Mouse (Mus musculus): ENCODE data around the gene S100a10.
A peak's percentile ranks its signal among the peaks of the same experiment; 100 is the strongest.
"Not testable (repeated sequence)": the region's sequence is repeated elsewhere in the genome, so short reads cannot be mapped to it uniquely, and the experiment has no call there.

S100a10 gene

GRCm38 (mm10) chr3:93580946-93581345 lies 26.1 kb downstream of the S100a10 start:
- DNase-seq = no peak

GRCm38 (mm10) chr3:93581687-93582086 lies 26.8 kb downstream of the S100a10 start:
- no peak for DNase-seq

- DNase-seq = no peak
Measured at GRCm38 (mm10) chr3:93583056-93583455, 28.2 kb downstream of the S100a10 start.

GRCm38 (mm10) chr3:93589629-93590028 lies 34.7 kb downstream of the S100a10 start:
- DNase-seq = peak; percentile 45

GRCm38 (mm10) chr3:93590256-93590655 lies 35.4 kb downstream of the S100a10 start:
- DNase-seq = no peak

DNA sequence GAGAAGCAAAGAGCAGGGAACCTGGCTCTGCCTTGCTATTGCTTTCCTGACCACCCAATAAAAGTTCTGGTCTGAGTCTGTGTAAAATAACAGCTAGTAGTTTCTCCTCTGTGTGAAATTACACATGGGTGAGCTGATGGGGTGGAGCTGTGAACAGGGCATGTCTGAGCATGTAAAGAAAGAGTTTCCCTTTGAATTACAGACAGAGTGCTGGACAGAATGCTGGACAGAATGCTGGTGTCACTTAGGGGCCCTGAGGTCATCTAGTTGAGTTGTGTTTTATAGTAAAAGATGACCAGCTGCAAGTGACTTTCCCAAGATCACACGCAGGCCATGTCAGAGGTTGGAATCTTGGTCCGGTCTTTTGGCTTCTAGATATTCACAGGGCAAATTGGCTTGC lies 37.2 kb downstream of the S100a10 start:
- no peak for DNase-seq

- no peak for DNase-seq
Measured at GRCm38 (mm10) chr3:93592976-93593375, 38.1 kb downstream of the S100a10 start.

- DNase-seq = peak; percentile 69
Measured at GRCm38 (mm10) chr3:93593512-93593911, 38.6 kb downstream of the S100a10 start.

DNA sequence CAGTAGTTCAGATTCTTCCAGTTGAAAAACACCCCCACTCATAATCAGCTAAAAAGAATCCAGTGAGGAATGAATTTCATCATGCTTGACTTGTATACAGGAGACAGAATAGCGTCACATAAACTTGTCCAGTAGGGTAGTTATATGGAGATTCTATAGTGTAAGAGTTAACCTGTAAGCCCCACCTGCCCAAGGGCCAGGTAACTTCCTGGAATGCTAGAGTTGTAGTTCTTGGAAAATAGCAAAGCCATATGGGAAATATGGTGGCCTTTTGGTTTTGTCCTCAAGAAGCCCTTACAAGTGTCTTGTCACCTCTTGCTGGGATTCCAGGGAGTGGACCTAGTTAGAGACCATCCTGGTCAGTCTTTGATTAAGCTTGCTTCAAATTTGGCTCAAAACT lies 41.8 kb downstream of the S100a10 start:
- no peak for DNase-seq

DNA sequence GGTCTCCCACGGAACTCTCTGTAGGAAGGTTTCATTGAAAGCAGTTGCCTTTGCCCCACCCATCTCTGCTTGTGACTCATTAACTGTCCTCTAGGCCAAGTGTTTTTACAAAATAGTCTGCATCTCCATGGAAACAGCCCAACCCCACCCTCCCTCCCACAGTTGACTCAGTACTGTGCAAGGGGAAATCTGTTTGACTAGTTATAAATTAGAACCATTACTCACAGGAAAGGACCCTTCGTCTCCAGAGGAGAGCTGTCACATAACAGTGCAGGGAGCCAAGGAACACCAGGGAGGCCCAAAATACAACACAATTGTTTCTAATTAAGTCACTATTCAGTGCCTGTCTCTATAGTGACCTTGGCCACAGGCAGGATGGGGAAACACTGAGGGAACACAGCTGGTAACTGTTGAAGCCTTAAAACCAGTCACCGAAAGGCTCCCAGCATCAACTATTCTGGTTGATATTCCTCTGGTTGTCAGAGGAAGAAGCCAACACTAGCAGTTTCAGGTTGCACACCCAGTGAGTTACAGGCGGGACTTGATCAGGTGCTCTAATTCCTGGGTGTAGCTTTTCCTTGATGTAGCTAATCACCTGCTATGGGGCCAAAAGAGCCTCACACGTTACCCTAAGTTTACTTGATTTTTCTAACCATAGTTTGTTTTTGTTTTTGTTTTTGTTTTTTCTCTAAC lies 42.5 kb downstream of the S100a10 start:
- DNase-seq = peak; percentile 85

DNA sequence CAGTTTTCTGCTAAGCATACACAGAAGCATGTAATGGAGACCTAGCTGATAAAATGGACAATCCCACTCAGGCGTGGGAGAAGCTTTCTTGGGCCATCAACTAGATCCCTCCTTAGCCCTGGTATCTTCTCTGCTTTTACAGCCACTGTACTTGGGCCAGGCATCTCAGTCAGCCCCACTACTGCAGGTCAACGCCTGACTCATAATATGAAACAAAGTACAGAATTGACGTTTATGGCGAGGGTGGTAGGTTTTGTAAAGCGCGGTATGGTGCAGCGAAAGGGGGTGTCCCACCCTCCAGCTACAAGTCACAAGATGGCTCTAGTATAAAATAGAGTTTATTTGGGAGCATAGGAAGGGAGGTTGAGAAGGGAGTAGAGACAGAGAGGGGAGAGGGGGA lies 43.1 kb downstream of the S100a10 start:
- DNase-seq = no peak

DNA sequence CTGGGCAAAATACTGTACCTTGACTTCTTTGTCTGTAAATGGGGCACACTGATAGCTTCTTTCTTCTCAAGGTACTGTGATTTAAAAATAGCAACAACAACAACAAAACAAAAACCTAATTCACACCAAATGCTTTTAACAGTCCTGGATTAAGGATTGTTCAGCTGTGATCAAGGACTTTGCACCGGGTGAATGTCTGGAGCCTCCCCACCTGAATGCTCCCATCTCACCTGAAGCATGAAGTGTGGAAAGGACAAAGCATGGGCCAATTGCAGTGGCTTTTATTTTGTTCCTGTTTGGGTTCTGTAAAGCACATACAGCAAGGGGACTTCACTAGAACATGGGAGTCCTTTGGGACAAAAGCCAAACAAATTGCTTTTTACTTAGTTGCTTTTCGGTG lies 45.3 kb downstream of the S100a10 start:
- peak; percentile 56 for DNase-seq

GRCm38 (mm10) chr3:93601903-93602302 lies 47.0 kb downstream of the S100a10 start:
- no peak for DNase-seq

DNA sequence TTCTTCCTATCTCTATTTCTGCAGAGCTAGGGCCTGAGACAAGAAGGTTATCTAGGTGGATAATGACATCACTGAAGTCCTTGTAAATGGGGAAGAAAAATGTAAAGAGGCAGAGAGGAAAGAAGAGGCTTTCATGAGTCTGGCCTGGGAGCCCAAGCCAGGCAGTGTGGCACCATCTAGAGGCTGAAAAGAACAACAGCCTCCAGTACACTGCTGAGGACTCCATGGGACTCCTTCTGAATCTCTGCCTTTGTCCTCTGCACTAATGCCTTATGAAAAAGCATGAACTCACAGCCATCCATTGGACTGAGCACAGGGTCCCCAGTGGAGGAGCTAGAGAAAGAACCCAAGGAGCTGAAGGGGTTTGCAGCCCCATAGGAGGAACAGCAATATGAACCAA lies 54.1 kb downstream of the S100a10 start:
- not testable (repeated sequence) for DNase-seq
